Mouse (Mus musculus) CH12.LX (cell line): ENCODE measurements at regions not wholly inside any gene's neighbourhood (a gene's known extent, or its start where the extent isn't known, plus 50 kb on each side); places are given as distances from the start of the nearest gene placed in this dataset.

Experiments used
- CHD2 ChIP-seq: IDR thresholded peaks from 2 replicates; pipeline ENCODE4 v1.6.1; 2011; ENCODE audit warnings: low read length, improper control_type of control experiment
- CTCF ChIP-seq, 2 experiments: IDR thresholded peaks in 1 of 2; conservative IDR thresholded peaks in 1 of 2; 2 replicates each; pipeline ENCODE4 v1.5.1; 2011 to 2012; ENCODE audit warnings: low read depth in 2 of 2, low read length in 2 of 2, improper control_type of control experiment in 1 of 2, inconsistent platforms in 1 of 2, mild to moderate bottlenecking in 1 of 2, moderate library complexity in 1 of 2
- ELF1 ChIP-seq: IDR thresholded peaks from 2 replicates; pipeline ENCODE4 v1.6.1; 2014; ENCODE audit warnings: low read depth, mild to moderate bottlenecking, inconsistent platforms, low read length, improper control_type of control experiment
- EP300 ChIP-seq: IDR thresholded peaks from 2 replicates; pipeline ENCODE4 v1.6.1; 2011; ENCODE audit warnings: low read length, improper control_type of control experiment
- MAX ChIP-seq: IDR thresholded peaks from 2 replicates; pipeline ENCODE4 v1.6.1; 2011; ENCODE audit warnings: low read length, improper control_type of control experiment
- MYC ChIP-seq: IDR thresholded peaks from 2 replicates; pipeline ENCODE4 v1.6.1; 2011; ENCODE audit warnings: low read depth, mild to moderate bottlenecking, improper control_type of control experiment, low read length
- POLR2A ChIP-seq: IDR thresholded peaks from 2 replicates; pipeline ENCODE4 v1.6.1; 2011; ENCODE audit warnings: low read depth, mild to moderate bottlenecking, improper control_type of control experiment, low read length
- POLR2AphosphoS2 ChIP-seq: IDR thresholded peaks from 2 replicates; pipeline ENCODE4 v1.6.1; 2011; ENCODE audit warnings: low read depth, low read length, improper control_type of control experiment
- RAD21 ChIP-seq: IDR thresholded peaks from 2 replicates; pipeline ENCODE4 v1.6.1; 2011; ENCODE audit warnings: low read depth, mild to moderate bottlenecking, low read length, improper control_type of control experiment, moderate library complexity
- USF1 ChIP-seq: IDR thresholded peaks from 2 replicates; pipeline ENCODE4 v1.6.1; 2014; ENCODE audit warnings: low read depth, mild to moderate bottlenecking, inconsistent platforms, low read length, improper control_type of control experiment
- ZC3H11A ChIP-seq: IDR thresholded peaks from 2 replicates; pipeline ENCODE4 v1.6.1; 2012; ENCODE audit warnings: low read depth, mild to moderate bottlenecking, inconsistent platforms, low read length, improper control_type of control experiment
- ZMIZ1 ChIP-seq: IDR thresholded peaks from 2 replicates; pipeline ENCODE4 v1.6.1; 2012; ENCODE audit warnings: low read depth, mild to moderate bottlenecking, inconsistent platforms, low read length, improper control_type of control experiment
- ZNF384 ChIP-seq: IDR thresholded peaks from 2 replicates; pipeline ENCODE4 v1.6.1; 2012; ENCODE audit warnings: low read depth, low read length, improper control_type of control experiment, inconsistent platforms

- TF ChIP-seq CTCF (conservative IDR thresholded peaks at IDR 0.05 in 1 of 2, IDR thresholded peaks at IDR 0.05 in 1 of 2; ENCODE audit: low read depth in 2 of 2, low read length in 2 of 2) (no peak), POLR2A (no peak), ZMIZ1 (no peak), POLR2AphosphoS2 (no peak), MAX (no peak), ELF1 (no peak), MYC (no peak), RAD21 (no peak), EP300 (no peak), ZNF384 (no peak), ZC3H11A (no peak), USF1 (no peak), CHD2 (no peak)
Observed at GRCm38 (mm10) chr8:12331652-12332051, 53.0 kb downstream of the A230072I06Rik start.
